Mouse (Mus musculus): ENCODE measurements around the gene Calr. TPM values are rescaled to one million over a fixed set of nuclear protein-coding genes. Genes with fewer than 3 reads are reported as not detected.

Gene Calr
- total RNA-seq (2014; rRNA removed) = 411 and 458 TPM in 2 replicates
- 308 and 349 TPM in 2 replicates for polyA plus RNA-seq (2012; rRNA removed)

DNA sequence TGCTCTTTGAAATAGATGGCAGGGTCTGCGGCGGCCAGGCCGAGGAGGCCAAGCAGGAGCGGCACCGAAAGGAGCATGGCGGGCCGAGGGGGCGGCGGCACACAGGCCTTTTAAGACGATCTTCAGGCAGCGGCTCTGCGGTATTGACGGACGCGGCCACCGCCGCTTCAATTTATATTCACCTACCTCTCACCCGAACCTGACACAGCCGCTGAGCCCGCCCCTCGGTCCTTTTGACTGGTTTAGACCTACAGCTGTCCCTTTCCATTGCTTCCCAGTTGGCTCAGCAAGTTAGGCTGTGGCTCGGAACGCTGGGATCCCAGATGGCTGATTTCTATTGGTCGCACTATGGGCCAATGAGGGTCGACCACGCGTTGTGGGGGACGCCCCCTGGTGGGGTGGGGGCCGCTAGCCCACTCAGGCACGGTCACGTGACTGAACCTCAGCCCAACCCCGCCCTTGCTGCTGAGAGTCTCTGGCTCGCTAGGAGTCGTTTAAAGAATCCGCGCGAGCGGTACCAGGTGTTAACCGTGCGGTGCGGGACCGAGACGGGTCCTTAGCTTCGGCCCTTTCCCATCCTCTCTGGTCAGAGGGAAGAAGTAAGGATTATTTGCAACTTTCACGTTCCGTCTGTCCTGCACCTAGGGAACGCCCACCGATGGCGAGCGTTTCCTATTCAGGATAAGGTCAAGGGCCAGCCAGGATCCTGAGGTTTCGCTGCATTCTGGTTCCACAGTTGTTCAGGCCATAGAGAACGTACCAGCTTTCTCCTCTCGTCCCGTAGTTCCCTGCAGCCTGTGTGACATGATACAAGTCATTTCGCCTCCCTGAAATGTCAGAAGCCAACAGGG lies at the start of gene Calr:
TSS of gene Calr (minus strand) at position 213 of the 851 bp plus-strand sequence.
- H3K4me3 ChIP-seq (ENCODE audit: insufficient read depth, low read depth, low read length) = peak within 1 kb of the TSS; percentile 91
- WGBS = under 1% methylated on average over 55 of the region's 55 CpGs
- peak; percentile 99 for TF ChIP-seq POLR2A (IDR thresholded peaks at IDR 0.05; ENCODE audit: extremely low read depth, insufficient read depth, low read length)
- TF ChIP-seq CTCF (IDR thresholded peaks at IDR 0.05; ENCODE audit: low read depth, low read length) = 0 out of 2 replicates have a peak, but pooled peaks have one; percentile 2
- H3K27ac ChIP-seq (replicated peaks; ENCODE audit: insufficient read depth, low read depth, low read length) = peak within 1 kb of the TSS; percentile 85
- H3K27me3 ChIP-seq (ENCODE audit: control insufficient read depth, insufficient read depth, low read length) = no peaks in the 10 kb centered on the region
- peaks cover 10% of the 10 kb centered on the region; the same call in 1 of the 2 replicates for H3K79me2 ChIP-seq (ENCODE audit: control insufficient read depth, insufficient read depth, low read length)
- peaks cover 21% of the 10 kb centered on the region for H3K4me1 ChIP-seq (ENCODE audit: control insufficient read depth, insufficient read depth, low read length)
- peak within 1 kb of the TSS; percentile 96 for H3K9ac ChIP-seq (ENCODE audit: low read depth, low read length)
- DNase-seq (ENCODE audit: extremely low read depth, low read depth, low spot score) = peak; percentile 99
- peaks cover 33% of the 10 kb centered on the region for H3K36me3 ChIP-seq (ENCODE audit: control insufficient read depth, insufficient read depth, low read length)

GRCm38 (mm10) chr8:84895963-84896362 lies 49.2 kb upstream of the Calr start:
- H3K79me2 ChIP-seq (ENCODE audit: control insufficient read depth, insufficient read depth, low read length) = peaks cover 3% of the 10 kb centered on the region; the same call in 1 of the 2 replicates
- H3K4me1 ChIP-seq (ENCODE audit: control insufficient read depth, insufficient read depth, low read length) = peaks cover 5% of the 10 kb centered on the region; the same call in 1 of the 2 replicates
- WGBS = 47% methylated on average over 5 of the region's 5 CpGs
- H3K36me3 ChIP-seq (ENCODE audit: control insufficient read depth, insufficient read depth, low read length) = peaks cover 6% of the 10 kb centered on the region
- H3K9ac ChIP-seq (ENCODE audit: low read depth, low read length) = no peak overlapping the region
- H3K27me3 ChIP-seq (ENCODE audit: control insufficient read depth, insufficient read depth, low read length) = no peaks in the 10 kb centered on the region
- H3K27ac ChIP-seq (replicated peaks; ENCODE audit: insufficient read depth, low read depth, low read length) = no peak overlapping the region
- DNase-seq (ENCODE audit: extremely low read depth, low read depth, low spot score) = peak; percentile 59
- TF ChIP-seq CTCF (IDR thresholded peaks at IDR 0.05; ENCODE audit: low read depth, low read length) (no peak), POLR2A (IDR thresholded peaks at IDR 0.05; ENCODE audit: extremely low read depth, insufficient read depth, low read length) (no peak)
- no peak overlapping the region for H3K4me3 ChIP-seq (ENCODE audit: insufficient read depth, low read depth, low read length)

DNA sequence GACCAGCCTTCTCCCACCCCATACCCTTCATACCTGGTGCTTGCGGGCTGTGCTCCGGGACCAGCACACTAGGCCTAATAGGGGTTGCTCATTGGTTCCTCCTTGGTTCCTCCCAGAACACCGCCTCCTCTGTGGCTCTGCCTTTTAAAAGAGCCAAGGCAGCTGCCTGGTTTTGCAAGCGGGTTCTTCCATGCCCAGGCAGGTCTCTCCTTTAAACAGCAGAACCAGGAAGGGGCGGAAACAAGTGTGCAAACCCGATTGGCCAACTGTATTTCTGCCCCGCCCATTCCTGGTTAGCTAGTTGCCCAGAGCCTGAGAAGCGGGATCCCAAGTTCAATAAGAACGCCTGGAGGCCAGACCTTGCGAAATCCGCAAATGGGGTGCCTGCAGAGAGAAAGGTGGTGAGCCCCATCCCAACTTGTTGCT lies 47.0 kb upstream of the Calr start, which contains the start of gene Gcdh:
TSS of gene Gcdh (minus strand) at position 213 of the 426 bp plus-strand sequence.
- TF ChIP-seq CTCF (IDR thresholded peaks at IDR 0.05; ENCODE audit: low read depth, low read length) = no peak
- TF ChIP-seq POLR2A (IDR thresholded peaks at IDR 0.05; ENCODE audit: extremely low read depth, insufficient read depth, low read length) = peak; percentile 96
- H3K27me3 ChIP-seq (ENCODE audit: control insufficient read depth, insufficient read depth, low read length) = no peaks in the 10 kb centered on the region

DNA sequence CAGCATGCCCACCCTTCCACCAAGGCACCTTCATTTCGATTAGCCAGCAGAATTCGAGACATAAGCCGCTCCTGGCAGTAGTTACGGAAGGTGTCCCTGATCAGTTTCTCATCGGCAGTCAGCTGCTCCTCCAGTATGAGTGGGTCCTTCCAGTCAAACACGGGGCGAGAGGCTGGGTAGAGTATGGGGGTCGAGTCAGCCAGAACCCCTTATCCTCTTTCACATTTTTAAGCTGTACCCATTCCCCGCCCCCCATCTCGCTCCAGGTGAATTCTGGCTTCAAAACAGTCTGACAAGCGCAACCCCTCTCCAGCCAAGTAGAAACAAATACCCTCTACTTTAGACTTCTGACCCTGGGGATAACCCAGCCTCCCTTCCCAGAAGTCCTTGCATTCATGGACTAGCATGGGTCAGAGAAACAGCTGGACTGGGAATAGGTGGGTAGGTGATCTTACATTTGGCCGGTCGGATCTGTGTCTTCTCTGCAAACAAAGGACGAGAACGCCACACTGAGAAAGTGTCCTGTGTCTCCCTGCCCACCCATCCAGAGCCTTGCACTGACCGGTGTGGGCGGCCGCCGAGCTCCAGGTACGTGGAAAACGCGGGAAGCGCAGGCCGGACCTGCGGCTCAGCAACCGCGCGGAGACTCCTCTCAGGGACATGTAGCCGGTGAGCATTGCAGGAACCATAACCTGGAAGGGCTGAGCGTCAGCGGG lies 46.4 kb upstream of the Calr start:
- Histone ChIP-seq H3K27me3 (ENCODE audit: control insufficient read depth, insufficient read depth, low read length) (no peaks in the 10 kb centered on the region), H3K79me2 (ENCODE audit: control insufficient read depth, insufficient read depth, low read length) (peaks cover 3% of the 10 kb centered on the region; the same call in 1 of the 2 replicates), H3K27ac (replicated peaks; ENCODE audit: insufficient read depth, low read depth, low read length) (peak overlapping the region; percentile 94), H3K4me1 (ENCODE audit: control insufficient read depth, insufficient read depth, low read length) (peaks cover 9% of the 10 kb centered on the region; the same call in 1 of the 2 replicates), H3K4me3 (ENCODE audit: insufficient read depth, low read depth, low read length) (peak overlapping the region; percentile 88), H3K9ac (ENCODE audit: low read depth, low read length) (peak overlapping the region; percentile 91), H3K36me3 (ENCODE audit: control insufficient read depth, insufficient read depth, low read length) (peaks cover 29% of the 10 kb centered on the region)
- WGBS = 4% methylated on average over 31 of the region's 31 CpGs
- TF ChIP-seq POLR2A (IDR thresholded peaks at IDR 0.05; ENCODE audit: extremely low read depth, insufficient read depth, low read length) (no peak), CTCF (IDR thresholded peaks at IDR 0.05; ENCODE audit: low read depth, low read length) (no peak)
- peak; percentile 89 for DNase-seq (ENCODE audit: extremely low read depth, low read depth, low spot score)

More for the DNA sequence above, 47.0 kb upstream of the Calr start, which contains the start of gene Gcdh:
- Histone ChIP-seq H3K36me3 (ENCODE audit: control insufficient read depth, insufficient read depth, low read length) (peaks cover 23% of the 10 kb centered on the region), H3K9ac (ENCODE audit: low read depth, low read length) (peak within 1 kb of the TSS; percentile 91), H3K27ac (replicated peaks; ENCODE audit: insufficient read depth, low read depth, low read length) (peak within 1 kb of the TSS; percentile 94), H3K4me3 (ENCODE audit: insufficient read depth, low read depth, low read length) (peak within 1 kb of the TSS; percentile 88), H3K4me1 (ENCODE audit: control insufficient read depth, insufficient read depth, low read length) (peaks cover 9% of the 10 kb centered on the region; the same call in 1 of the 2 replicates), H3K79me2 (ENCODE audit: control insufficient read depth, insufficient read depth, low read length) (peaks cover 3% of the 10 kb centered on the region; the same call in 1 of the 2 replicates)
- peak; percentile 99 for DNase-seq (ENCODE audit: extremely low read depth, low read depth, low spot score)
- 0% methylated on average over 11 of the region's 11 CpGs for WGBS

GRCm38 (mm10) chr8:84889141-84889540 lies 42.4 kb upstream of the Calr start:
- no peaks in the 10 kb centered on the region for H3K27me3 ChIP-seq (ENCODE audit: control insufficient read depth, insufficient read depth, low read length)
- peaks cover 9% of the 10 kb centered on the region; the same call in 1 of the 2 replicates for H3K4me1 ChIP-seq (ENCODE audit: control insufficient read depth, insufficient read depth, low read length)
- WGBS = 28% methylated on average over 1 of the region's 1 CpGs
- H3K4me3 ChIP-seq (ENCODE audit: insufficient read depth, low read depth, low read length) = no peak overlapping the region
- peak; percentile 53 for DNase-seq (ENCODE audit: extremely low read depth, low read depth, low spot score)
- no peak overlapping the region for H3K27ac ChIP-seq (replicated peaks; ENCODE audit: insufficient read depth, low read depth, low read length)
- no peak overlapping the region for H3K9ac ChIP-seq (ENCODE audit: low read depth, low read length)
- no peak for TF ChIP-seq CTCF (IDR thresholded peaks at IDR 0.05; ENCODE audit: low read depth, low read length)
- no peak for TF ChIP-seq POLR2A (IDR thresholded peaks at IDR 0.05; ENCODE audit: extremely low read depth, insufficient read depth, low read length)
- peaks cover 3% of the 10 kb centered on the region; the same call in 1 of the 2 replicates for H3K79me2 ChIP-seq (ENCODE audit: control insufficient read depth, insufficient read depth, low read length)
- H3K36me3 ChIP-seq (ENCODE audit: control insufficient read depth, insufficient read depth, low read length) = peaks cover 53% of the 10 kb centered on the region
